Mouse (Mus musculus) lung, postnatal 0 days (tissue): ENCODE data around the gene Nrxn3. TPM values are rescaled to one million over a fixed set of nuclear protein-coding genes. Genes with fewer than 3 reads are reported as not detected.

ENCODE experiments used
- ATAC-seq: fragments of 200-750 bp; cut with Nextera tagmentation; 2 replicates; pipeline ENCODE4 v1.8.0; 2017; ENCODE audit warnings: moderate library complexity
- DNase-seq: peaks from one replicate; pipeline ENCODE4 v3.0.0-alpha.2; 2016; ENCODE audit warnings: low spot score
- H3K27ac ChIP-seq: fragments of 300-500 bp; sonication (generic); 2 replicates; pipeline ENCODE4 v1.5.1; 2014; ENCODE audit warnings: antibody characterized with exemption, mild to moderate bottlenecking, low read length, mixed read lengths
- H3K27me3 ChIP-seq: fragments of 300-500 bp; sonication (generic); replicated peaks from 2 replicates; pipeline ENCODE4 v1.6.1; 2014; ENCODE audit warnings: low read length, mixed read lengths; ENCODE audit not compliant: insufficient read depth
- H3K36me3 ChIP-seq: fragments of 300-500 bp; sonication (generic); 2 replicates; pipeline ENCODE4 v1.6.1; 2014; ENCODE audit warnings: low read length, mixed read lengths; ENCODE audit not compliant: insufficient read depth
- H3K4me1 ChIP-seq: fragments of 300-500 bp; sonication (generic); 2 replicates; pipeline ENCODE4 v1.6.1; 2014; ENCODE audit warnings: antibody characterized with exemption, low read depth, low read length, mixed read lengths; ENCODE audit not compliant: insufficient read depth
- H3K4me2 ChIP-seq: fragments of 300-500 bp; sonication (generic); replicated peaks from 2 replicates; pipeline ENCODE4 v1.6.1; 2014; ENCODE audit warnings: low read depth, mild to moderate bottlenecking, low read length, moderate library complexity, mixed read lengths
- H3K4me3 ChIP-seq: fragments of 300-500 bp; sonication (generic); 2 replicates; pipeline ENCODE4 v1.5.1; 2014; ENCODE audit warnings: low read depth, low read length
- H3K9ac ChIP-seq: fragments of 300-500 bp; sonication (generic); replicated peaks from 2 replicates; pipeline ENCODE4 v1.6.1; 2014; ENCODE audit warnings: low read depth, mild to moderate bottlenecking
- H3K9me3 ChIP-seq: fragments of 300-500 bp; sonication (generic); 2 replicates; pipeline ENCODE4 v1.6.1; 2016; ENCODE audit warnings: low read length, mixed read lengths
- CTCF ChIP-seq: IDR thresholded peaks from 2 replicates; pipeline ENCODE4 v1.5.1; 2016; ENCODE audit warnings: antibody characterized with exemption, mild to moderate bottlenecking
- EP300 ChIP-seq: IDR thresholded peaks from 2 replicates; pipeline ENCODE4 v1.6.1; 2016; ENCODE audit warnings: antibody characterized with exemption, mild to moderate bottlenecking, control low read depth
- WGBS: fragments of 180-500 bp; shearing (Covaris S2); extraction: QIAGEN DNeasy Blood & Tissue Kit; methylation state at CpG from one replicate; pipeline ENCODE4 v1.1.7; 2014; 5-methylcytosine and 5-hydroxymethylcytosine counted together
- polyA plus RNA-seq: library from polyadenylated mRNA; unstranded; fragments of >200 nt; fragmentation: Nextera tagmentation; extraction: Ambion mirVana; gene quantifications from 2 replicates; pipeline ENCODE4 v1.2.1, GENCODE M21; 2015

The Nrxn3 gene
- polyA plus RNA-seq, 1 experiment from 2014 or later: 2.1 TPM

- H3K4me2 ChIP-seq: no peak overlapping the region
Observed at GRCm38 (mm10) chr12:89707913-89708312, 985.2 kb downstream of the Nrxn3 start.

GRCm38 (mm10) chr12:89710459-89710858 is 987.8 kb downstream of the Nrxn3 start:
- Histone ChIP-seq H3K27ac (no peak overlapping the region), H3K9me3 (no peaks in the 10 kb centered on the region), H3K4me2 (no peak overlapping the region), H3K36me3 (no peaks in the 10 kb centered on the region), H3K4me1 (no peaks in the 10 kb centered on the region), H3K4me3 (no peak overlapping the region), H3K9ac (no peak overlapping the region), H3K27me3 (no peaks in the 10 kb centered on the region)
- ATAC-seq (no peak), DNase-seq (no peak)
- TF ChIP-seq EP300 (no peak), CTCF (no peak)
- WGBS: 87% methylated on average over 5 of the region's 5 CpGs

More at GRCm38 (mm10) chr12:89707913-89708312, 985.2 kb downstream of the Nrxn3 start:
- Histone ChIP-seq H3K27ac (no peak overlapping the region), H3K9me3 (no peaks in the 10 kb centered on the region), H3K4me3 (no peak overlapping the region), H3K9ac (no peak overlapping the region), H3K36me3 (no peaks in the 10 kb centered on the region), H3K27me3 (no peaks in the 10 kb centered on the region), H3K4me1 (no peaks in the 10 kb centered on the region)
- TF ChIP-seq EP300: no peak
- TF ChIP-seq CTCF: no peak
- no peak for DNase-seq
- 53% methylated on average over 4 of the region's 4 CpGs for WGBS
- no peak for ATAC-seq

- Histone ChIP-seq H3K27ac (no peak overlapping the region), H3K4me2 (no peak overlapping the region), H3K36me3 (no peaks in the 10 kb centered on the region), H3K9ac (no peak overlapping the region), H3K4me1 (no peaks in the 10 kb centered on the region), H3K27me3 (no peaks in the 10 kb centered on the region), H3K4me3 (no peak overlapping the region), H3K9me3 (no peaks in the 10 kb centered on the region)
- ATAC-seq: no peak
- WGBS: 64% methylated on average over 1 of the region's 1 CpGs
- DNase-seq: no peak
- TF ChIP-seq CTCF (no peak), EP300 (no peak)
Observed at GRCm38 (mm10) chr12:89711791-89712190, 989.1 kb downstream of the Nrxn3 start.

GRCm38 (mm10) chr12:89719194-89720080 is 996.8 kb downstream of the Nrxn3 start:
- Histone ChIP-seq H3K36me3 (no peaks in the 10 kb centered on the region), H3K27me3 (no peaks in the 10 kb centered on the region), H3K27ac (no peak overlapping the region), H3K4me1 (no peaks in the 10 kb centered on the region), H3K4me2 (no peak overlapping the region; the same call in 1 of the 2 replicates), H3K4me3 (no peak overlapping the region), H3K9me3 (no peaks in the 10 kb centered on the region), H3K9ac (no peak overlapping the region)
- DNase-seq (no peak), ATAC-seq (no peak)
- 32% methylated on average over 8 of the region's 8 CpGs for WGBS
- TF ChIP-seq EP300 (no peak), CTCF (no peak)

GRCm38 (mm10) chr12:89720945-89721344 is 998.3 kb downstream of the Nrxn3 start:
- WGBS: 41% methylated on average over 3 of the region's 3 CpGs
- no peak overlapping the region for H3K9ac ChIP-seq
- no peaks in the 10 kb centered on the region for H3K4me1 ChIP-seq
- H3K4me3 ChIP-seq: no peak overlapping the region
- DNase-seq: no peak
- H3K4me2 ChIP-seq: no peak overlapping the region
- no peak for ATAC-seq
- H3K27me3 ChIP-seq: no peaks in the 10 kb centered on the region
- H3K36me3 ChIP-seq: no peaks in the 10 kb centered on the region
- no peaks in the 10 kb centered on the region for H3K9me3 ChIP-seq
- H3K27ac ChIP-seq: no peak overlapping the region
- TF ChIP-seq EP300 (no peak), CTCF (no peak)

GRCm38 (mm10) chr12:89722462-89722861 is 999.8 kb downstream of the Nrxn3 start:
- no peak overlapping the region for H3K27ac ChIP-seq
- no peak overlapping the region for H3K4me3 ChIP-seq
- H3K4me1 ChIP-seq: no peaks in the 10 kb centered on the region
- no peak overlapping the region for H3K4me2 ChIP-seq
- no peak for TF ChIP-seq CTCF
- TF ChIP-seq EP300: no peak
- DNase-seq (no peak), ATAC-seq (no peak)
- 84% methylated on average over 14 of the region's 14 CpGs for WGBS
- no peaks in the 10 kb centered on the region for H3K36me3 ChIP-seq
- H3K27me3 ChIP-seq: no peaks in the 10 kb centered on the region
- no peaks in the 10 kb centered on the region for H3K9me3 ChIP-seq
- no peak overlapping the region for H3K9ac ChIP-seq
